Mouse (Mus musculus) liver, embryonic 11.5 days (tissue): Measurements from ENCODE around the gene Olfr541. TPM values are rescaled to one million over a fixed set of nuclear protein-coding genes. Genes with fewer than 3 reads are reported as not detected.

Source experiments
- ATAC-seq: fragments of 200-750 bp; cut with Nextera tagmentation; replicated peaks from 2 replicates; pipeline ENCODE4 v1.8.0; 2017; ENCODE audit warnings: moderate number of reproducible peaks, mild to moderate bottlenecking, moderate TSS enrichment, moderate library complexity; ENCODE audit not compliant: low FRiP score
- DNase-seq: peaks from one replicate; pipeline ENCODE4 v3.0.0-alpha.2; 2017; ENCODE audit warnings: low spot score
- H3K27ac ChIP-seq: fragments of 300-500 bp; sonication (generic); 2 replicates; pipeline ENCODE4 v1.5.1; 2014; ENCODE audit warnings: mild to moderate bottlenecking, low read depth, low read length, control low read depth
- H3K27me3 ChIP-seq: fragments of 300-500 bp; sonication (generic); replicated peaks from 2 replicates; pipeline ENCODE4 v1.6.1; 2014; ENCODE audit warnings: low read length, mixed read lengths; ENCODE audit not compliant: control insufficient read depth, insufficient read depth
- H3K36me3 ChIP-seq: fragments of 300-500 bp; sonication (generic); 2 replicates; pipeline ENCODE4 v1.6.1; 2014; ENCODE audit warnings: mild to moderate bottlenecking, low read length, moderate library complexity, mixed read lengths; ENCODE audit not compliant: control insufficient read depth, insufficient read depth
- H3K4me1 ChIP-seq: fragments of 300-500 bp; sonication (generic); replicated peaks from 2 replicates; pipeline ENCODE4 v1.6.1; 2014; ENCODE audit warnings: low read length, mixed read lengths; ENCODE audit not compliant: control insufficient read depth, insufficient read depth
- H3K4me2 ChIP-seq: fragments of 300-500 bp; sonication (generic); 2 replicates; pipeline ENCODE4 v1.6.1; 2014; ENCODE audit warnings: mild to moderate bottlenecking, control low read depth, moderate library complexity
- H3K4me3 ChIP-seq: fragments of 300-500 bp; sonication (generic); 2 replicates; pipeline ENCODE4 v1.5.1; 2014; ENCODE audit warnings: low read depth, low read length, control low read depth
- H3K9ac ChIP-seq: fragments of 300-500 bp; sonication (generic); 2 replicates; pipeline ENCODE4 v1.6.1; 2014; ENCODE audit warnings: low read depth, low read length, control low read depth
- H3K9me3 ChIP-seq: fragments of 300-500 bp; sonication (generic); 2 replicates; pipeline ENCODE4 v1.6.1; 2016; ENCODE audit warnings: low read length, inconsistent platforms, mixed read lengths; ENCODE audit not compliant: control insufficient read depth
- WGBS: fragments of 180-500 bp; shearing (Covaris S2); extraction: QIAGEN DNeasy Blood & Tissue Kit; methylation state at CpG from one replicate; pipeline ENCODE4 v1.1.7; 2014; 5-methylcytosine and 5-hydroxymethylcytosine counted together
- polyA plus RNA-seq: library from polyadenylated mRNA; unstranded; fragments of >200 nt; fragmentation: Nextera tagmentation; extraction: Ambion mirVana; gene quantifications from 2 replicates; pipeline ENCODE4 v1.2.1, GENCODE M21; 2014

Gene Olfr541
- polyA plus RNA-seq, 1 experiment from 2014 or later = not detected

DNA sequence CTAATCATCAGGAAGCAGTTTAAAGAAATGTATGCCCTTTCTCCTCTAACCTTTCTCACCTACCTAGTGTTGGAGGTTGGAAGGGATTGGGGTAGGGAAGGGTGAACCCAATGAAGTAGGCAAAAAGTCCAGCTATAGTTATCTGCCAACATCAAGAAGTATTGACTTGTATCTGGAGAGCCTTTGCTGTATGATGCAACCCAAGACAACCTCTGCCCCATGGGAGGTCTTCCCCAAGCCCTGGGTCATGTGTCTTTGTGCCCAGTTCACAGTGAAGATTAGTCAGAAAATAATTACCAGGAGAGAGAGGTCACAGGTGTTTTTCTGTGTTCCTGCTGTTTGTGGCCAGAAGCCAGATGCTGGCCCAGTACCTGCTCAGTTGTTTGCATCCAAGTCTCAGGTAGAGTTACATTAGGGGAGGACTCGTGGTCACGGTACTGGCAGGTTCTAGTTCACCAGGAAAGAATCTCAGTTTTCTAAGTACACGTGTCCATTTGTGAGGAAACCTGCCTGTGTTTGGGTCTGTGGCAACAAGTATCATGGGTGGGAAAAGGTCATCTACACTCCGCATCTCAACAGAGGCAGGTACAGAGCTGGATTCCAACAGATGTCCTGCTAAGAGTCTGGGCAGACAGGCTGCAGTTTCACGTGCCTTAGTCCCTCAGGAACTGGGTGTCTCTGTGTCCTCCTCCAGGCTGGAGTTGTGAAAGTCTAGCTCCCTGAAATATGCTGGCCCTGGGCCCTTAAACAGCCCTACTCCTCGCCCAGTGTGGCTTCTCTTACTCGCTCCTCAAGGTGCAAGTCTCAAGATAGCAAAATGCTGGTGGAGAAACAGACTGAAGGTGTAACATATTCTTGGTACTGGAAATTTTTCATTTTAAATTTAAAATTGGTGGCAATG, 20.3 kb downstream of the Olfr541 start:
- ATAC-seq (no peak), DNase-seq (no peak)
- no peaks in the 10 kb centered on the region for H3K27me3 ChIP-seq
- 69% methylated on average over 7 of the region's 7 CpGs for WGBS
- H3K36me3 ChIP-seq = no peaks in the 10 kb centered on the region
- H3K9me3 ChIP-seq = no peaks in the 10 kb centered on the region
- H3K27ac ChIP-seq = no peak overlapping the region
- no peaks in the 10 kb centered on the region for H3K4me1 ChIP-seq
- H3K4me3 ChIP-seq = no peak overlapping the region
- H3K9ac ChIP-seq = no peak overlapping the region
- no peak overlapping the region for H3K4me2 ChIP-seq

DNA sequence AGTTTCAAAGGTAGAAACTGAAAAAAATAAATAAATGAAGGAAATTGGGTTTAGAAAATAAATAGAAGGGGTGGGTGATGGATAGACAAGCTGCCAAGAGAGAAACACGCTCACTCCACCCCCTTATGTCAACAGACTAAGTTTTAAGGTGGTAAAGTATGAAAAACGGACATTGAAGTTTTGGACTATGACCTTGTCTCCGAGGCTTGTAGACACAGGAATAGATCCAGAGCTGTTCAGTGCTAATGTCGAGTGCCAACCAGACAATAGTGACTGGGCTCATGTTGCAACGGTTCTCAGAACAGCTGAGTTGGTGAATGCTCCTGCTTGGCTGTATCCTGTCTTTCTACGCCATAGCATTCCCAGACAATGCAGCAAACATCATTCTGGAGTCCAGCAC, 24.0 kb downstream of the Olfr541 start:
- H3K9me3 ChIP-seq = no peaks in the 10 kb centered on the region
- no peak overlapping the region for H3K4me3 ChIP-seq
- no peaks in the 10 kb centered on the region for H3K4me1 ChIP-seq
- DNase-seq (no peak), ATAC-seq (no peak)
- no peak overlapping the region for H3K27ac ChIP-seq
- no peak overlapping the region for H3K4me2 ChIP-seq
- 74% methylated on average over 6 of the region's 6 CpGs for WGBS
- H3K27me3 ChIP-seq = no peaks in the 10 kb centered on the region
- H3K9ac ChIP-seq = no peak overlapping the region
- H3K36me3 ChIP-seq = no peaks in the 10 kb centered on the region

DNA sequence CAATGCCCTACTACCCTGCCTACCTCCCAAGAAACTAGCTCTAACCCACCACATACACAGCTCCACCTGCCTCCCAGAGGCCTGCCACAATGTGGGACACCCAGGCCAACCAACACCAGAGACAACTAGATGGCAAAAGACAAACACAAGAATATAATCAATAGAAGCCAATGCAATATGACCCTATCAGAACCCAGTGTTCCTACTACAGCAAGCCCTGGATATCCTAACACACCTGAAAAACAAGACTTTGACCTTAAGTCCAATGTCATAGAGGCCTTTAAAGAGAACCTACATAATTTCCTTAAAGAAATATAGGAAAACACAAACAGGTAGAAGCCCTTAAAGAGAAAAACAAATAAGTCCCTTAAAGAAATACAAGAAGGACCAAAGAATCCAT, 28.5 kb downstream of the Olfr541 start:
- H3K27ac ChIP-seq = no peak overlapping the region
- H3K4me3 ChIP-seq = no peak overlapping the region
- no peak overlapping the region for H3K4me2 ChIP-seq
- no peak for DNase-seq
- H3K9ac ChIP-seq = no peak overlapping the region
- H3K9me3 ChIP-seq = no peaks in the 10 kb centered on the region
- no peaks in the 10 kb centered on the region for H3K27me3 ChIP-seq
- no peaks in the 10 kb centered on the region for H3K36me3 ChIP-seq
- H3K4me1 ChIP-seq = no peaks in the 10 kb centered on the region
- no peak for ATAC-seq

DNA sequence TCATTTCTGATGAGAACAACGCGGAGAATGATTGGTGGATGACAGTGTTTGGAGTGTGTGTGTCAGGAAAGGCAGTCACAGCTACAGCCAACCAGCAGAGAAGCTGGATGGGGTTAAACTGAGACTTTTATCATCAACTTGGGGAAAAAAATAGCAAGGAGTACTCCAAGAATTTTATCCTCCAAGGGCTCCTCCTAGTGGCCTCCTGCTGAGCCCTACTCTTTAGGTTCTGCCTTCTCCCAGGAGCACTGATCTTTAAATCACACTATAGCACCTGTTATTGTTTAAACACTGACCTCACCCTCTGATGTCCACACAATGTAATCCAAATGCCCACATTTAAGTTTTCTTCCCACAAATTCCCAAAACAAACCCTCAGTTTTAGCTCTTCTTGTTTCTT, 36.1 kb downstream of the Olfr541 start:
- DNase-seq = no peak
- WGBS = 56% methylated on average over 2 of the region's 2 CpGs

GRCm38 (mm10) chr7:140747402-140747801, 50.3 kb downstream of the Olfr541 start:
- Histone ChIP-seq H3K36me3 (no peaks in the 10 kb centered on the region), H3K4me1 (no peaks in the 10 kb centered on the region), H3K4me2 (no peak overlapping the region), H3K9me3 (no peaks in the 10 kb centered on the region), H3K9ac (no peak overlapping the region), H3K27ac (no peak overlapping the region), H3K27me3 (no peaks in the 10 kb centered on the region), H3K4me3 (no peak overlapping the region)
- 81% methylated on average over 3 of the region's 3 CpGs for WGBS
- no peak for ATAC-seq
- DNase-seq = no peak

More for the DNA sequence above, 36.1 kb downstream of the Olfr541 start:
- H3K27me3 ChIP-seq = no peaks in the 10 kb centered on the region
- H3K9ac ChIP-seq = no peak overlapping the region
- H3K9me3 ChIP-seq = no peaks in the 10 kb centered on the region
- no peaks in the 10 kb centered on the region for H3K4me1 ChIP-seq
- H3K4me3 ChIP-seq = no peak overlapping the region
- no peak overlapping the region for H3K4me2 ChIP-seq
- no peak for ATAC-seq
- H3K27ac ChIP-seq = no peak overlapping the region
- no peaks in the 10 kb centered on the region for H3K36me3 ChIP-seq

- H3K4me1 ChIP-seq = no peaks in the 10 kb centered on the region
- no peak overlapping the region for H3K9ac ChIP-seq
- no peak overlapping the region for H3K4me2 ChIP-seq
- no peak for ATAC-seq
- WGBS = 72% methylated on average over 6 of the region's 6 CpGs
- no peaks in the 10 kb centered on the region for H3K36me3 ChIP-seq
- no peak for DNase-seq
- no peaks in the 10 kb centered on the region for H3K27me3 ChIP-seq
- H3K9me3 ChIP-seq = no peaks in the 10 kb centered on the region
- H3K4me3 ChIP-seq = no peak overlapping the region
- H3K27ac ChIP-seq = no peak overlapping the region
These were observed 51.2 kb downstream of the Olfr541 start for GRCm38 (mm10) chr7:140748116-140748826.

DNA sequence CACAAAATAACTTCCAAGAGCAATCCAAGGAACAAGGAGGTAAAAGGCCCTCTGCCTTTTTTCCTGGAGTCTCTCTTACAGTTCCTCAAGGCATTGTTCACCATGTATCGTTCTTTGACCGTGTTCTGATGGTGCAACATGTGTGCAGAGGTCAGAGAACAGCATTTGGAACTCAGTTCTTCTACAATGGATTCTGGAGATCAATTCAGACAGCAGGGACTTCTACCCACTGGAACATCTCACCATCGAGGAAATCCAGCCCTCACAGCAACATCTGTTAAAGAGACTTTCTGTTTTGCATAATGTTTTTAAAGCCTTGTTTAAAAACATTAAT, 51.7 kb downstream of the Olfr541 start:
- H3K4me2 ChIP-seq = no peak overlapping the region
- no peaks in the 10 kb centered on the region for H3K4me1 ChIP-seq
- ATAC-seq = no peak
- no peak overlapping the region for H3K4me3 ChIP-seq
- no peak overlapping the region for H3K9ac ChIP-seq
- WGBS = 64% methylated on average over 3 of the region's 3 CpGs
- no peak overlapping the region for H3K27ac ChIP-seq
- no peaks in the 10 kb centered on the region for H3K9me3 ChIP-seq
- no peak for DNase-seq
- H3K36me3 ChIP-seq = no peaks in the 10 kb centered on the region
- no peaks in the 10 kb centered on the region for H3K27me3 ChIP-seq

DNA sequence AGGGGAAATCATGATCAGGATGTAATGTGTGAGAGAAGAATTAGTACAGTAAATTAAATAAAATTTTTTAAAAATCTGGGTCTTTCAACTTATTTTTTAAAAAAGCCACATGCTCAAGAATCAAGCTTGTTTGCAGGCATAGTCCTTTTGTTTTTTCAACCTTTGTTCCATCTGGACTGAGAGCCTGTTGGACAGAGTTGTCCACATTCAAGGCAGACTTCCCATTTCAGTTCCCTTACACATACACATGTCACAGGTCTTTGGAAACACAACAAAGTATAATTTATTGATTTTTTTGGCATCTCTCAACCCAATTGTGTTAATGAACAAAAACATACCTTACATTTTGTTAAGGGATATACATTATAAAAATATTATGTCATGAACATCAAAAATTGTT, 57.5 kb downstream of the Olfr541 start:
- H3K36me3 ChIP-seq = no peaks in the 10 kb centered on the region
- no peak for DNase-seq
- no peaks in the 10 kb centered on the region for H3K27me3 ChIP-seq
- H3K4me3 ChIP-seq = no peak overlapping the region
- H3K4me2 ChIP-seq = no peak overlapping the region
- no peak overlapping the region for H3K27ac ChIP-seq
- ATAC-seq = no peak
- H3K9me3 ChIP-seq = no peaks in the 10 kb centered on the region
- no peak overlapping the region for H3K9ac ChIP-seq
- no peaks in the 10 kb centered on the region for H3K4me1 ChIP-seq
